Mouse (Mus musculus) megakaryocyte, embryonic 14.5 days (primary cell): ENCODE measurements around the gene Ube2o.

Experiments used
- FLI1 ChIP-seq: IDR thresholded peaks from 2 replicates; pipeline ENCODE4 v1.6.1; 2012; ENCODE audit warnings: low read length, inconsistent platforms, mixed read lengths
- GATA1 ChIP-seq: IDR thresholded peaks from 3 replicates; pipeline ENCODE4 v1.6.1; 2012; ENCODE audit warnings: mixed read lengths, low read length, inconsistent platforms, borderline replicate concordance

GRCm38 (mm10) chr11:116618666-116619065, 37.4 kb upstream of the Ube2o start:
- TF ChIP-seq FLI1 = no peak
- TF ChIP-seq GATA1 = no peak
